Comparison of ENCODE assay signal across 15 mouse cellular contexts in genomic region chr1:154816267-154816666, GRCm38 (mm10).
DNase-seq lines count a peak whose midpoint lies in the region.
"Had no signal": no experiment of that assay in that cellular context is flagged by ENCODE, and none has a peak within 500 bp of the region (broad histone marks: within the 10 kb centered on the region; RNA-seq: fewer than 3 reads in every experiment).

No protein-coding gene starts in this region.

- intact Hi-C loops in left cerebral cortex, postnatal 10 days (cut with DNase I): no loop called here

- DNase-seq in frontal cortex, adult 2 months (ENCODE audit: extremely low spot score in 1 of 2, low spot score in 1 of 2): peak; percentile 41 to 72
- no peak for DNase-seq in frontal cortex, postnatal 25 days (ENCODE audit: low spot score in 2 of 2)
- DNase-seq in left cerebral cortex, adult 11 months (ENCODE audit: low spot score): peak; percentile 17
- no peak for DNase-seq in left cerebral cortex, postnatal 10 days (ENCODE audit: extremely low spot score in 1 of 2, low spot score in 2 of 2)
- peak; percentile 76 for DNase-seq in brain, adult 2 months (ENCODE audit: low read depth, low spot score)
- peak; percentile 64 for DNase-seq in telencephalon, adult 2 months (ENCODE audit: low read depth, low spot score)
- DNase-seq in retina, embryonic 14.5 days (ENCODE audit: low spot score): no peak
- DNase-seq: adrenal gland, postnatal 25 days; cerebellum, adult 2 months; cerebellum, postnatal 14 days; heart, postnatal 10 days; kidney, adult 2 months; kidney, postnatal 36 days; lung, embryonic 14.5 days; lung, postnatal 14 days had no signal

Comparison
In these comparisons a context has a peak if more than half of its experiments do, and no peak if none do; other contexts are left out.
1. DNase-seq: peak in frontal cortex, adult 2 months (2 of 2), left cerebral cortex, adult 11 months (single experiment), brain, adult 2 months (single experiment) and telencephalon, adult 2 months (single experiment); none in frontal cortex, postnatal 25 days (0 of 2), left cerebral cortex, postnatal 10 days (0 of 2) and retina, embryonic 14.5 days (single experiment).